Mouse (Mus musculus) forebrain, embryonic 12.5 days (tissue): ENCODE measurements around the gene Sez6l2. TPM values are rescaled to one million over a fixed set of nuclear protein-coding genes. Genes with fewer than 3 reads are reported as not detected.

Experiments used
- ATAC-seq: fragments of 200-750 bp; cut with Nextera tagmentation; 2 replicates; pipeline ENCODE4 v1.8.0; 2017; ENCODE audit warnings: moderate TSS enrichment; ENCODE audit not compliant: low FRiP score
- H3K27ac ChIP-seq: fragments of 300-500 bp; sonication (generic); 2 replicates; pipeline ENCODE4 v1.5.1; 2016; ENCODE audit warnings: mild to moderate bottlenecking
- H3K27me3 ChIP-seq: fragments of 300-500 bp; sonication (generic); 2 replicates; pipeline ENCODE4 v1.6.1; 2016; ENCODE audit warnings: mild to moderate bottlenecking
- H3K36me3 ChIP-seq: fragments of 300-500 bp; sonication (generic); replicated peaks from 2 replicates; pipeline ENCODE4 v1.6.1; 2016; ENCODE audit warnings: mild to moderate bottlenecking
- H3K4me1 ChIP-seq: fragments of 300-500 bp; sonication (generic); 2 replicates; pipeline ENCODE4 v1.6.1; 2016
- H3K4me2 ChIP-seq: fragments of 300-500 bp; sonication (generic); 2 replicates; pipeline ENCODE4 v1.6.1; 2016; ENCODE audit warnings: mild to moderate bottlenecking, moderate library complexity
- H3K4me3 ChIP-seq: fragments of 300-500 bp; sonication (generic); replicated peaks from 2 replicates; pipeline ENCODE4 v1.5.1; 2016; ENCODE audit warnings: mild to moderate bottlenecking
- H3K9ac ChIP-seq: fragments of 300-500 bp; sonication (generic); 2 replicates; pipeline ENCODE4 v1.6.1; 2016; ENCODE audit warnings: mild to moderate bottlenecking
- H3K9me3 ChIP-seq: fragments of 300-500 bp; sonication (generic); 2 replicates; pipeline ENCODE4 v1.6.1; 2016
- WGBS: fragments of 180-500 bp; shearing (Covaris S2); methylation state at CpG from one replicate; pipeline ENCODE4 v1.1.7; 2016; 5-methylcytosine and 5-hydroxymethylcytosine counted together
- polyA plus RNA-seq: library from polyadenylated mRNA; unstranded; fragments of >200 nt; fragmentation: Nextera tagmentation; extraction: Ambion mirVana; gene quantifications from 2 replicates; pipeline ENCODE4 v1.2.1, GENCODE M21; 2016

The Sez6l2 gene
- polyA plus RNA-seq, 1 experiment from 2014 or later = 8.6 TPM

- Histone ChIP-seq H3K9ac (no peak overlapping the region), H3K4me3 (no peak overlapping the region), H3K27me3 (no peaks in the 10 kb centered on the region), H3K27ac (no peak overlapping the region), H3K4me2 (no peak overlapping the region), H3K36me3 (no peaks in the 10 kb centered on the region), H3K9me3 (no peaks in the 10 kb centered on the region), H3K4me1 (no peaks in the 10 kb centered on the region)
- WGBS = 53% methylated on average over 9 of the region's 9 CpGs
- ATAC-seq = no peak
Measured at GRCm38 (mm10) chr7:126986319-126986718, 36.0 kb downstream of the Sez6l2 start.

- Histone ChIP-seq H3K9ac (no peak overlapping the region), H3K27me3 (no peaks in the 10 kb centered on the region), H3K4me2 (no peak overlapping the region), H3K4me3 (no peak overlapping the region), H3K36me3 (no peaks in the 10 kb centered on the region), H3K4me1 (no peaks in the 10 kb centered on the region), H3K9me3 (no peaks in the 10 kb centered on the region), H3K27ac (no peak overlapping the region)
- ATAC-seq = no peak
- 74% methylated on average over 8 of the region's 8 CpGs for WGBS
Measured at GRCm38 (mm10) chr7:126988816-126989215, 38.5 kb downstream of the Sez6l2 start.

- Histone ChIP-seq H3K27ac (no peak overlapping the region), H3K36me3 (no peaks in the 10 kb centered on the region), H3K27me3 (no peaks in the 10 kb centered on the region), H3K4me3 (no peak overlapping the region), H3K4me2 (no peak overlapping the region), H3K9ac (no peak overlapping the region), H3K9me3 (no peaks in the 10 kb centered on the region), H3K4me1 (no peaks in the 10 kb centered on the region)
- WGBS = 74% methylated on average over 4 of the region's 4 CpGs
- ATAC-seq = no peak
Measured at GRCm38 (mm10) chr7:126996449-126996848, 46.1 kb downstream of the Sez6l2 start.

GRCm38 (mm10) chr7:126999568-126999967 is 49.2 kb downstream of the Sez6l2 start:
- no peak overlapping the region for H3K9ac ChIP-seq
- H3K36me3 ChIP-seq = no peaks in the 10 kb centered on the region
- ATAC-seq = no peak
- H3K4me2 ChIP-seq = no peak overlapping the region
- H3K4me1 ChIP-seq = no peaks in the 10 kb centered on the region
- WGBS = 88% methylated on average over 10 of the region's 10 CpGs
- H3K9me3 ChIP-seq = no peaks in the 10 kb centered on the region
- H3K4me3 ChIP-seq = no peak overlapping the region
- no peaks in the 10 kb centered on the region for H3K27me3 ChIP-seq
- H3K27ac ChIP-seq = no peak overlapping the region

GRCm38 (mm10) chr7:127003620-127004019 is 53.3 kb downstream of the Sez6l2 start:
- Histone ChIP-seq H3K4me1 (peaks cover 3% of the 10 kb centered on the region), H3K4me2 (no peak overlapping the region), H3K9ac (no peak overlapping the region), H3K9me3 (no peaks in the 10 kb centered on the region), H3K4me3 (no peak overlapping the region), H3K36me3 (no peaks in the 10 kb centered on the region), H3K27ac (no peak overlapping the region), H3K27me3 (no peaks in the 10 kb centered on the region)
- 94% methylated on average over 5 of the region's 5 CpGs for WGBS
- no peak for ATAC-seq

- Histone ChIP-seq H3K4me3 (no peak overlapping the region), H3K27me3 (no peaks in the 10 kb centered on the region), H3K36me3 (no peaks in the 10 kb centered on the region), H3K4me1 (peaks cover 5% of the 10 kb centered on the region), H3K27ac (no peak overlapping the region), H3K4me2 (no peak overlapping the region), H3K9me3 (no peaks in the 10 kb centered on the region), H3K9ac (no peak overlapping the region)
- WGBS = 89% methylated on average over 4 of the region's 4 CpGs
- ATAC-seq = no peak
Measured at GRCm38 (mm10) chr7:127004122-127004875, 53.9 kb downstream of the Sez6l2 start.

GRCm38 (mm10) chr7:127007313-127008024 is 57.1 kb downstream of the Sez6l2 start:
- Histone ChIP-seq H3K9ac (no peak overlapping the region), H3K27ac (0 out of 2 replicates have a peak overlapping the region, but pooled peaks have one; percentile 78), H3K4me3 (no peak overlapping the region), H3K4me1 (peaks cover 11% of the 10 kb centered on the region), H3K4me2 (no peak overlapping the region), H3K36me3 (peaks cover 4% of the 10 kb centered on the region; the same call in 1 of the 2 replicates), H3K9me3 (no peaks in the 10 kb centered on the region), H3K27me3 (no peaks in the 10 kb centered on the region)
- 84% methylated on average over 6 of the region's 6 CpGs for WGBS
- no peak for ATAC-seq

GRCm38 (mm10) chr7:127008239-127009019 is 58.1 kb downstream of the Sez6l2 start:
- Histone ChIP-seq H3K4me2 (no peak overlapping the region), H3K36me3 (peaks cover 14% of the 10 kb centered on the region), H3K9ac (0 out of 2 replicates have a peak overlapping the region, but pooled peaks have one; percentile 2), H3K4me3 (no peak overlapping the region), H3K9me3 (no peaks in the 10 kb centered on the region), H3K4me1 (peaks cover 11% of the 10 kb centered on the region), H3K27ac (peak overlapping the region; percentile 78), H3K27me3 (no peaks in the 10 kb centered on the region)
- WGBS = 77% methylated on average over 9 of the region's 9 CpGs
- peak; percentile 68 for ATAC-seq

GRCm38 (mm10) chr7:127009307-127010085 is 59.1 kb downstream of the Sez6l2 start:
- ATAC-seq = no peak
- Histone ChIP-seq H3K27me3 (no peaks in the 10 kb centered on the region), H3K4me3 (no peak overlapping the region), H3K4me1 (peaks cover 17% of the 10 kb centered on the region), H3K9me3 (no peaks in the 10 kb centered on the region), H3K27ac (peak overlapping the region; percentile 78; the same call in 1 of the 2 replicates), H3K9ac (0 out of 2 replicates have a peak overlapping the region, but pooled peaks have one; percentile 2), H3K4me2 (no peak overlapping the region), H3K36me3 (peaks cover 25% of the 10 kb centered on the region)
- 87% methylated on average over 17 of the region's 17 CpGs for WGBS

- no peak overlapping the region for H3K4me3 ChIP-seq
- no peaks in the 10 kb centered on the region for H3K27me3 ChIP-seq
- peaks cover 38% of the 10 kb centered on the region for H3K36me3 ChIP-seq
- WGBS = 93% methylated on average over 2 of the region's 2 CpGs
- H3K9me3 ChIP-seq = no peaks in the 10 kb centered on the region
- no peak overlapping the region for H3K4me2 ChIP-seq
- H3K4me1 ChIP-seq = peaks cover 32% of the 10 kb centered on the region
- H3K9ac ChIP-seq = no peak overlapping the region
- no peak for ATAC-seq
- no peak overlapping the region for H3K27ac ChIP-seq
Measured at GRCm38 (mm10) chr7:127011051-127011450, 60.7 kb downstream of the Sez6l2 start.

GRCm38 (mm10) chr7:127011717-127012116 is 61.4 kb downstream of the Sez6l2 start:
- ATAC-seq = no peak
- peak overlapping the region; percentile 19; the same call in 1 of the 2 replicates for H3K27ac ChIP-seq
- no peak overlapping the region for H3K9ac ChIP-seq
- H3K4me2 ChIP-seq = no peak overlapping the region
- WGBS = 74% methylated on average over 2 of the region's 2 CpGs
- H3K36me3 ChIP-seq = peaks cover 38% of the 10 kb centered on the region
- no peak overlapping the region for H3K4me3 ChIP-seq
- peaks cover 33% of the 10 kb centered on the region for H3K4me1 ChIP-seq
- H3K27me3 ChIP-seq = no peaks in the 10 kb centered on the region
- H3K9me3 ChIP-seq = no peaks in the 10 kb centered on the region
